Mouse (Mus musculus) kidney, adult 18-20 months (tissue): ENCODE results near the gene Fxyd5.

Experiments
- DNase-seq: peaks from one replicate; pipeline ENCODE4 v3.0.0; 2021

The Fxyd5 gene

GRCm38 (mm10) chr7:31039011-31039410 is 3.3 kb downstream of the Fxyd5 start:
- DNase-seq = no peak

GRCm38 (mm10) chr7:31037675-31038074 is 4.6 kb downstream of the Fxyd5 start:
- no peak for DNase-seq

- DNase-seq = no peak
These were observed 5.4 kb downstream of the Fxyd5 start for GRCm38 (mm10) chr7:31036917-31037316.

GRCm38 (mm10) chr7:31035291-31035690 is 7.0 kb downstream of the Fxyd5 start:
- DNase-seq = no peak

- DNase-seq = no peak
These were observed 7.5 kb downstream of the Fxyd5 start for GRCm38 (mm10) chr7:31034789-31035188.

DNA sequence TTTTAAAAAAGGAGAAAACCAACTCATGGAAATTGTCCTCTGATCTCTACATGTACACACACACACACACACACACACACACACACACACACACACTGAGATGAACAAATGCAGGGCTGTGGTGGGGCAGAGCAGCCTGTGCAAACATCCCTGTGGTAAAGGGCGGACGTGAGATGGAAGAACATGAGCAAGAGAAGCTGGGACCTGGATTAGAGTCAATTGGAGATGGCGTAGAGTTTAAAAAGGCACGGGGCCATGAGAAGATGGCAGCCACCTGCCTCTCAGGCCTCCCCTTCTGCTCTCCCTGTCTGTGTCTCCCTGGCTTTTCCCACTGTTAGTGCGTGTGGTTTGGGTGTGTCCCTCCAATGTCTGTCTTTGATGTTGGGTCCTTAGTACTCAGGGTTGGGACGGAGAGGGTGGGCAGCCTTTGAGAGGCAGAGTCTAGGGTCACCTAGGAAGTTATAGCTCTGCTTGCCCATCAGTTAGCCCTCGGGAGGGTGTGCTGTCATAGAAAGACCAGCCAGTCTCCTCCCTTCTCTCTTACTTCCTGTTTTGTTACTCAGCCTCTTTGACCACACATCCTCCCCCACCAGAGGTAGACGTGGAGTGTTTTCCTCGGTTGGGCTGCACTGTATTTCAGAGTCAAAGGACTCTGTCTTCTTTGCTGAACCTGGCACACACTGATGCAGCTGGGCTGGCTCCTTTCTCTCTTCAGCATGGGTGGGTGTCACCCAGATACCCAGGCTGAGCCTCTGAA is 8.7 kb downstream of the Fxyd5 start:
- no peak for DNase-seq

- no peak for DNase-seq
These were observed 10.6 kb downstream of the Fxyd5 start for GRCm38 (mm10) chr7:31031731-31032130.

DNA sequence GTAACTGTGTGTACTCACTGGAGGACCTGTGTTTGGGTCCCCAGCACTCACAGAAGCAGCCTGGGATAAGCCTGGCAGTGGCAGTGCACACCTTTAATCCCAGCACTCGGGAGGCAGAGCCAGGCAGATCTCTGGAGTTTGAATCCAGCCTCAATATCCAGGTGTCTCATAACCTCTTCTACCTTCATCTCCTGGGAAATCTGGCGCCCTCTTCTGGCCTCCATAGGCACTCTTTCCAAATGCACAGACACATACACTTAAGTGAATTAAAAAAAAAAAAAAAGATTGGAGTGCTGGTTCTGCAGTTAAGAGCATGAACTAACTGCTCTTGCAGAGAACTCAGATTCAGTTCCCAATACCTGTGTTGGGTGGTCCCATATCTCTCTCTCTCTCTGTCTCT is 11.6 kb downstream of the Fxyd5 start:
- DNase-seq = no peak

DNA sequence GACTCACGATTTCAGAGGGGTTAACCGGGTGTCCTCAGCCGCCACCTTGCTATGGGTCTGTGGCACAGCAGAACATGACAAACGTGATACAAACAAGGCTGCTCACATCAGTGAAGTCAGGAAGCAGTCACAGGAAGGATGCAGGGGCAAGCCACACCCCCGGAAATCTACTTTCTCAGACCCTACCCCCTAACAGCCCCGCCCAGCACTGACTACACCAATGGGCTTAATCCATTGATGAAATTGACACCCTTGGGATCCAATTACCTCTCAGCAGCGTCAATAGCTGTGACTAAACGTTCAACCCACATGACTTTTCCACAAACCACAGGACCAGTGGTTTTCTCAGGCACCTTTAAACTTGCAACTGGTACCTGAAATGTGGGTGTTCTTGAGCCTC is 13.7 kb downstream of the Fxyd5 start:
- no peak for DNase-seq

DNA sequence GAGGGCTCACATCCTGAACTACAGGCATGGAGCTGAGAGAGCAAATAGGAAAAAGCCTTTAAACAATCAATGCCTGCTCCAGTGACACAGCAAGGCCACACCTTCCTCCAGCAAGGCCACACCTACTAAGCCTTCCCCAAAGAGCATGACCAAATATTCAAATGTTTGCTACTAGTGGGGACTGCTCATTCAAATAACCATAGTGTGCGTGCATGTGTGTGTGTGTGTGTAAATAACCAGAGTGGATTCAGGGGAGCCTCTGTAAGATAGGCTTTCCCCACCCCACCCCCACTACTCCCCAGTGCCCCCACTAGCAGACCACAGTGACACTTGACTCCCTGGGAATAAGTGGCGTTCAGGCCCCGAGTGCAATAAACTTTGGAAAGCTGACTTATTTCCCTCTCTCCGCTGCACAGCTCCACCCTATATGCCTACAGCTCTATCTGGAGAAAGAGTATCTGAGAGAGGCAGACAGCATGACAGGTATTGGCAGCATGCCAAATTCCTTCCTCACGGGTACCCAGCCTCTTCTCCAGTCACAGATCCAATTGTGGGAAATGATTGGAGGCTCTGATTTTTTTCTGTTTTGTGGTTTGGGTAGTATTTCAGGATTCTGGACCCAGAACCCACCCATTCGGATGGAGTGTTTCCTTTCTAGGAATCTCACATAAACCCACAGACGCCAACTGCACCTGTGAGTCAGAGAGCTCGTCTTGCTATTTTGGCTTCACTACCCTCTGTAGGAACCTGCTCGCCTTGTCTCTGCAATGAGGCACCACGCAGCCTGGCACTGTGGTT is 25.0 kb downstream of the Fxyd5 start:
- no peak for DNase-seq

- no peak for DNase-seq
These were observed 29.3 kb downstream of the Fxyd5 start for GRCm38 (mm10) chr7:31012971-31013370.

GRCm38 (mm10) chr7:31008889-31009288 is 33.4 kb downstream of the Fxyd5 start:
- DNase-seq = no peak

DNA sequence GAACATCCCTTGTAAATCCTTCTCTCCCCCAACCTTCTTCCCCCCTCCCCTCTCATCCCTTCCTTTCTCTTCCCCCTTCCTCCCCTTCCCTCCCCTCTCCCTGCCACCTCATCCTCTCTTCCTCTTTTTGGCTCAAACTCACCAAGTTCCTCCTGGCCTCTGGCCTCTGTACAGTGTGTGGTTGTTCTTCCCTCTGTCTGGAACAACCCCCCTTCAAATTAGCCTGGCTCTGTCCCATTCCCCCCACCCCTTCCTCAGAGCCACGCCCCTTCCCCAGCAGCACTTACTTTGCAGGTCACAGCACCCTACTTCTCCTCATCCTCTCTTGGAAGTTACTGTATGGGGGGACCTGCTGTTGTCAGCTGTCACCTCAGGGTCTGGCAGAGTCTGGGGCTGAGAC is 34.1 kb downstream of the Fxyd5 start:
- DNase-seq = no peak

DNA sequence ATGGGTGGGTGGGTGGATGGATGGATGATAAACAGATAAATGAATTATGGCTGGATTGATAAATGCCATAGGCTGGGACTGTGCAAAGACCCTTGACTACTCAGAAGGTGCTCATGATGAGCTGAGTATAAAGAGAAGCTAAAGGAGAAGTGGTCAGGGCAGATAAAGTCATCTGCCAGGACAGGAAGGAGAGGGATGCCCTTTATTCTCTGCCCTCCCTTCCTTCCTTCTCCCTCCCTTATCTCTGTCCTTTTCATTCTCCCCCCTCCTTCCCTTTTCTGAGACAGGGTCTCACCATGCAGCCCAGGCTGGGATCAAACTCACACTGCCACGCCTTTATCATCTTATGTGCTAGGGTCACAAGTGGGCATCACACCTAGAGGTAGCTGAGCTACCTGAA is 34.5 kb downstream of the Fxyd5 start:
- DNase-seq = no peak

- peak; percentile 18 for DNase-seq
These were observed 39.6 kb downstream of the Fxyd5 start for GRCm38 (mm10) chr7:31002650-31003049.

DNA sequence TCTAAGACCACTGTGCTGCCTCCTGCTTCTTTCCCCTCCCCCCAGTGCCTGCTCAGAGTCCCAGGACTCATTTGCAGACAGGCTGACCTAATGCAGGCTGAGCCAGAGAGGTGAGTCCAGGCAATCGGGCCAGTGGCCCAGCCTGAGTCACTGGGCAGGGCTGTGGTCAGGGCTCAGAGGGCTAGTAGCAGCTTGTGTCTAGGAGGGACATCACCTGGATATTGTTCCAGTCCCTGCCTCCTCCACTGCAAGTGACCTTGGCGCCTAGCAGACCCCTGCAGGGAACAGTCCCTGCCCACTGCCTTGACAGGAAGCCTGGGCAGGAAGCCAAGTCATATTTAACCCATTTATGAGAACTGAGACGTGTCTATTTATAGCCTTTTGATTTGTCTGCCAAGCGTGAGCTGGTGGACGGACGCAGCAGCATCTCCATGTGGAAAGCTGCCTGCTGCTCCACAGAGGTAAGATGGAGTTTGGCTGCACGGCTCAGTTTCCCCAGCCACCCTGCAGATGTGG is 41.7 kb downstream of the Fxyd5 start:
- peak; percentile 40 for DNase-seq

DNA sequence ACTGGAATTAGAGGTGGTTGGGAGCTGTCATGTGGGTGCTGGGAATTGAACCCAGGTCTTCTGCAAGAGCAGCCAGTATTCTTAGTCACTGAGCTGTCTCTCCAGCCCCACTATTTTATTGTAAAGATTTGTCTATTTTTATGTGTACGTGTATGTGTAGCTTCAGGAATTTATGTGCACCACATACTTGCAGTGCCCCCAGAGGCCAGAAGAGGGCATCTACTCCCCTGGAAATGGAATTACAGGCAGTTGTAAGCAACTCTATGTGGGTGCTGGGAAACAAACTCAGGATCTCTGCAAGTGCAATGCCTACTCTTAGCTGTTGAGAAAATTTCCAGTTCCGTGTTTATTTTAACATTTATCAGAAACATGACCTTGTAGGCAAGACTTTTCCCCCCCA is 45.8 kb downstream of the Fxyd5 start:
- DNase-seq = no peak

DNA sequence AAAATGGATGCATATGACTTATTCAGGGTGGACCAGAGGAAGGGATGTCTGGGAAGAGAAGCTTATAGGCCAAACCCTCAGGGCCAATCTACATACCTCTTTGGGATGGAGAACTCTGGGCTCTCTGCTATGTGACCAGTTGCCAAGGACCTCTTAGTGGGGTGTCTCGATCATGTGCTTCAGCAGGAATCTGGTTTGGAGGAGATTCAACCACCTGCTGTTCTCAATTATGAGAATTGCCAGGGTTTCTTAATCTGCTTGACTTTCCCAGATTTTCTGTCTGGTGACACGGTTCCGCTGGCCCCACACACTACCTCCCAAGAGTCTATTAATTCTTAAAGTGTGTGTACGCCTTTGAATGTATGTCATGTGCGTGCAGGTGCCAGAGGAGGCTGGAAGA is 48.3 kb downstream of the Fxyd5 start:
- DNase-seq = no peak

- DNase-seq = no peak
These were observed 50.1 kb downstream of the Fxyd5 start for GRCm38 (mm10) chr7:30992148-30992547.

- no peak for DNase-seq
These were observed 53.6 kb downstream of the Fxyd5 start for GRCm38 (mm10) chr7:30988519-30989162.

- no peak for DNase-seq
These were observed 56.9 kb downstream of the Fxyd5 start for GRCm38 (mm10) chr7:30985357-30985756.
